Mouse (Mus musculus): ENCODE measurements around the gene 1700003F12Rik.
A peak's percentile ranks its signal among the peaks of the same experiment; 100 is the strongest.

Gene 1700003F12Rik

DNA sequence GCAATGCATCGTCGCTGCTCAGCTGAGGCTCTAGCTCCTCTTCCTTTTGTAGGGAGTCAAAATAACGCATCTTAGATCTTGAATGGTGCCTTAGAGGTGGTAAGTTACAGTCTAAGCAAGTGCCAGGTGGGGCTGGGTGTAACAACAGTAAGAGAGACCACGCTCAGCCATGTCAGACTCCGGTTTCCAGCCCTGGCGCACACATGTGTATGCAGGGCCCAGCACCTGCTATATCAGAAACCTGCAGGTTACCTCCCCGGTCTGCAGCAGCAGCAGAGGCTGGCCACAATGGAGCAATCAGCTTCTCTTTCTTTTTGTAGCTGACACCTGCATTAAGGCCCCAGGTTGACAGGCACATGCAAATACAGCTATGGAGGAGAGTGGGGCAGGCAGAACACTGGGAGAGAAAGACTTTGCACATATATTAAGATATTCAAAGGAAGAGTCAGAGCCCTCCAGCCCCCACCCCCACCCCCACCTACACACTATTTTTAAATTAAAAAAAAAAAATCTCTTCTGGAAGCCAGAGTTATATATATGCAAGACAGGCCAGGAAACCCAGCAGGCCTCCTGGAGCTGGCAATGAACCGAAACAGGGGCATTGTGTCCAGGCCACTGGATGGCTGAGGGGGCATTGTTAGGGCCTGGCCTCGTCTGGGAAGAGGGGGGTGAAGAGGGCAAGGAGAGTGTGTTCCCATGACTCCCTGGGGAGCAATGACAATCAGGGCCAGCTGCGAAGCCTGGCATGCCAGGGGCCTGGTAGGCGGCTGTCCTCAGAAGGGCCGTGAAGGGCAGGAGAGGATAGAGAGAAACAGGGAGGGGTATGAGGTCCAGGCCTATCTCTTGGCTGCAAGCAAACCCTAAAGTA is 30.2 kb downstream of the 1700003F12Rik start:
- no peak for DNase-seq (ENCODE audit: low read depth)

DNA sequence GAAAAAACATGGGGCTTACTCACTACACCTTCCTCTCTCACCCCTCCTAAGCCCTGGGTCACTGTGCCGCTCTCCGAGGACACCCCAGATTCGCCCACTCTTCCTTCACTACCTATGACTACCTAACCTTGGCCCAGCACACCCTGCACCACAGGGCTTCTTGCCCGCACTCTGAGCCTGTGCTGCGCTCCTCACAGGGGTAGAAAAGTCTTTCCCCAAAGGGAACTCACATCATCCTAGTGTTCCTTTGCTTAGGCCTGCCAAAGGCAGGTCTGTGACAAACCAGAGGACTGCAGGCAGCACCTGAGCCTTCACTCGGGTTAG is 30.8 kb downstream of the 1700003F12Rik start:
- DNase-seq (ENCODE audit: low read depth): no peak

DNA sequence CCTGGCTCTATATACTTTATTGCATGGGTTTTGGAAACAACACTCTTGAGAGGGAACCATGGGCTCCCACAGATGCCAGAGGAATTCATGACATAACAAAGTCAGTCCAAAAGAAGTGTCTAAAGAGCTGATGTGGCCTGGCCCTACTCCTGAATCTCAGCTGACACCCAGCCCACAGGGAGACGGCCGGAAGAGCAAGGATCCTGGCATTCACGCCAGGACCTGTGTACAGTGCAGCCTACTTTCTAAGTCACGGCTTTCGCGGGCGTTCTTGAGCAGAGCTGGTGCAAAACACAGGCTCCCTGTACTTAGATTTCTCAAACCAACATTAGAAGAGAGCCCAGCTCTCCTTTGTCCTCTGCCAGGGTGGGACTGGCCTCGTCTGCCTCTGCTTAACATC is 33.7 kb downstream of the 1700003F12Rik start:
- no peak for DNase-seq (ENCODE audit: low read depth)

DNA sequence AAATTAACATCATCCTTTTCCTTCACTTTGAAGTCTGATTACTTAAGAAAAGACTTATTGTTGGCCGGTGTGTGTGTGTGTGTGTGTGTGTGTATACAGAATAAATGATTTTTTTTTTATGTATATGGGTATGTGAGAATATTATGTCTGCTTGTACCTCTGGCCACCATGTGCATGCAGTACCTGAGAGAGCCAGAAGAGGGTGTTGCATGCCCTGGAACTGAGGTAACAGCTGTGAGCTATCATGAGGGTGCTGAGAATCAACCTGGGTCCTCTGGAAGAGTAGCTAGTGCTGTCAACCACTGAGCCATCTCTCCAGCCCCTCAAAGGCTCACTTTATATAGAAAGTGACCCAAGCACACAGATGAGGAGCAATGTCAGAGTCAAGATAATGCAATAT is 34.5 kb downstream of the 1700003F12Rik start:
- no peak for DNase-seq (ENCODE audit: low read depth)

DNA sequence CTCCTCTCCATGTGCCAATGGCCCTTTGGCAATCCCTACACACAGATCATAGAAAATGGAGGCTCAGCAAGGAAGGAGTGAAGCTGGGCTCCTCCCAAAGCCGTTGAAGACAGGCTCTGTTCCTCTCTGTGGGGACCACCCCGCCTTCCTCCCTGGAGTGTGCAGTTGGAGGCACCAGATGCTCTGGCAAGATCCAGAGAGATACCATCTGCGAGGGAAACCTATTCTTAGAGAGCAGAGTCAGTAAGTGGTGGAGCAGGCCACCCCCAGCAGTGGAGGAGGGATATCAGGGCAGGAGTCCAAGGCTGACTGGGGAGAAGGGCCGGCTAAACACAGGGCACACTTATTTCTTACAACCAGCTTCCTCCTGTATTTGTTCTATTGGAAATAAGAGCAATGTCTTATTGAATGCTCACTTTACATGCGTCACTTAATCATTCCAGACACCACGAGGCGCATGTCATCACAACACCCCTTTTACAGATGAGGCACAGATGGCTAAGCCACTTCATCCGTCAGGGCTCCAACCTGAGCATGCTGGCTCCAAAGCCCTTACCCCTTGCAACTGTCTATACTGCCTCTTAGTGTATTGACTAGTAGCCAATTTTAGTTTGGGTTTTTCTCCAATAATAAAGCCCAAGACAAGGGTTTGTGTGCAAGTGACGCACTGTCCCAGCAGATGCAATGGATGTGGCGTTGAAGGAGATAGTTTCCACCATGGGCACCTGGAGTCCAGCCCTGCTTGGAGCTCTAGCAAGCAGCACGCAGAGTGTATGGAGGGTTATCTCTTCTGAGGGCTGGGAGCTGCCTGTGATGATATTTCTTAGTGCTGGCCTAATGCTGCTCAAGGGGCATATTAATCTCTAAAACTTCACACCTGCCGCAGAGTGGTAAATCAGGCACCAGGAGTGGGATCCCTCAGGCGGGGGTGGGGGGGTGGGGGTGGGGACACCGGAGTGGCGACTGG is 37.3 kb downstream of the 1700003F12Rik start:
- no peak for DNase-seq (ENCODE audit: low read depth)

DNA sequence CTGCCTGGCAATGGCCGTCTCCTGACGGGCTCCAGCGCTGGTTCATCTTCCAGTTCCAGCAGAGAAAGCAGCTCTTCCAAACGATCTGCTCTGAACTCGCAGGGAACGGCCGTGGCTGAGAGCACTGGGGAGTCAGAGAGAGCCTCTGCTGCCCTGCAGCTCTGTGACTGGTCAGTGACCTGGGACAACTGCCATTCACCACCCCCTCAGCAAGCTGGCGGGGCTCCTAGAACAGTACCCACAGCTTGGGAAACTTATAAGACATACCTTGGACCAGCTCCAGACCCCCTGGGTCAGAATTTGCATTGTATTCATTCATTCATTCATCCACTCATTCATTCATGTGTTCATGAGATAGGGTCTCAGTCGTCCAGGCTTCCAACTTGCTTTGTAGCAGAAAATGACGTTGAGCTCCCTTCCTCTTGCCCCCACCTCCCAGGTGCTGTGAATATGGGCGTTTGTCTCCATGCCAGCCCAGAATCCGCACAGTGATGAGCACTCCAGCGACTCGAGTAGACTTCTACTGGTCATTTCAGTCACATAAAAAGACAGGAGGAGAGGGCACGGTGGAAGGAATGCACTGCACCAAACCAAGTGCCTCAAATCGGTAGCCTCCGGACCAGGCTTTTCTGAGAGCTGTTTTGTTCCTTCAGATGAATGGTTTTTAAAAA is 38.2 kb downstream of the 1700003F12Rik start:
- DNase-seq (ENCODE audit: low read depth): no peak

DNA sequence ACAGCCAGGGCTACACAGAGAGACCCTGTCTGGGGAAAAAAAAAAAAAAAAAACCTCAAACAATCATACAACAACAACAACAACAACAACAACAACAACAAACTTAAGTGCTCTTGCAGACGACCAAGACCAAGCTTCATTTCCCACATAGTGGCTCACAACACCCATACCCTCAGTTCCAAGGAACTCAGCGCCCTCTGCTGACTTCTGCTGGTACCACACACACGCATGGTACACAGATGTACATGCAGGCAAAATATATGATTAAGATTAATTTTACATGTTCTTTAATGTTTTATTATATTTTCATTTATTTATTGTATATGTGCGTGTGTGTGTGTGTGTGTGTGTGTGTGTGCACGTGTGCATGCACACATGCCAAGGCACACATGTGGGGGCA is 39.5 kb downstream of the 1700003F12Rik start:
- DNase-seq (ENCODE audit: low read depth): peak; percentile 59

DNA sequence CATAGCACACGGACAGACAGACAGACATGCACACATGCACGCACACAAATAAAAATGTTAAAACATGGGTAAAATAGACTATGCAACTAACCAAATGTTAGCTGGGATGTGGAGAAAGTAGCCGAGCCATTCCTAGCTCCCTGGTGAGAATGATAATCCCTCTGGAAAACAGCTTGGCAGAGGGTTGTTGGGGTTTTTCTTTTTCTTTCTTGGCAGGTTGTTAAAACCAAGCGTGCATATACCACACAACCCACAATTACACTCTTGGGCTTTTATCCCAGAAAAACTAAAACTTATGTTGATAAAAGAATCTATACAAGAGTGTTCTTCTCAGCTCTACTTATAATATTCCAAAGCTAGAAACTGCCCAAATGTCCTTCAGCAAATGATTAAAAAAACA is 42.2 kb downstream of the 1700003F12Rik start:
- no peak for DNase-seq (ENCODE audit: low read depth)

DNA sequence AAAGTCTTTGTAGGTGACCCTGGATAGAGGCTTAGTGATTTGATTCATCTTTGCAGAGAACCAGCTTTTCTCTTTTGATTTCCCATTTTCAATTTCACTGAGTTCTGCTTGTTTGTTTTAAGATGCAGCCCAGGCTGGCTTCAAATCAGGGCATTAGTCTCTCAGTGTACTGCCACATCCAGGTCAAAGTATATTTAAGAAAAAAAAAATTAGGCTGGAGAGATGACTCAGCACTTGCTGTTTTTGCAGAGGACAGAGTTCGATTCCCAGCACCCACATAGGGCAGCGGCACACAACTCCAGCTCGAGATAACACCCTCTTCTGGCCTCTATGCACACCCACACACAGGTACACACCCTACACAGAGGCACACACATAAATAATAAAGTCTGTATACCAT is 44.4 kb downstream of the 1700003F12Rik start:
- no peak for DNase-seq (ENCODE audit: low read depth)

DNA sequence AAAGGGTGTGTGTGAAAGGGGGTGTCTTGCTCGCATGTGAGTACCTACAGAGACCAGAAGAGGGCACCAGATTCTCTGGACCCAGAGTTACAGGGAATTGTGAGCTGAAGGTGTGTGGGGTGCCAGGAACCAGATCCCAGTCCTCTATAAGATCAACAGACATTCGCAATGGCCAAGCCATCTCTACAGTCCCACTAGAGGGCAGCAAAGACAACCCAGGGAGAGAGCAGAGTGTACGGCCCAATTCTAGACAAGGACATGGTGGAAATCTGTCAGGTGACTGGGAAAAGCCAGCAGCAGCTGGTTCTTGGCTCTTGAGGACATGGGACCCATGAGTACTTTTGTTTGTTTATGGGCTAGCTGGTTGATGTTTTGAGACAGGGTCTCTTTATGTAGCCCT is 46.1 kb downstream of the 1700003F12Rik start:
- DNase-seq (ENCODE audit: low read depth): no peak

DNA sequence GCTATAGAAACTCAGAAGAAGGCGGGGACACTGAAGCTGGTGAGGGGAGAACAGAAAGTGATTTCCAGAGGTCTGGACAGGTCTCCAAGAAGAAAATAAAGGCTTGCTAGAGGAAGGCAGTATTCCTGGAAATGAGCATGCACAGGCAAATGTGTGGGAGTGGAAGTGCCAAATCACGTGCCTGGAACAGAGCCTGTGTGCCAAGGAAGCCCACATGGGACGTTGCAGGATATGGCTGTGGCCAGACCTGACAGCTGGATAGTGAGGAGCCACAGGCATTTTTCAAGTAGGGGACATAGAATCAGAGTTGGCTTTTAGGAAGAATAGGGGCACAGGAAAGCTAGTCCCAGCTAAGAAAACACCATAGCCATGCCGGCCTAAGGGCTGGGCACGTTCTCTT is 48.9 kb downstream of the 1700003F12Rik start:
- no peak for DNase-seq (ENCODE audit: low read depth)

DNA sequence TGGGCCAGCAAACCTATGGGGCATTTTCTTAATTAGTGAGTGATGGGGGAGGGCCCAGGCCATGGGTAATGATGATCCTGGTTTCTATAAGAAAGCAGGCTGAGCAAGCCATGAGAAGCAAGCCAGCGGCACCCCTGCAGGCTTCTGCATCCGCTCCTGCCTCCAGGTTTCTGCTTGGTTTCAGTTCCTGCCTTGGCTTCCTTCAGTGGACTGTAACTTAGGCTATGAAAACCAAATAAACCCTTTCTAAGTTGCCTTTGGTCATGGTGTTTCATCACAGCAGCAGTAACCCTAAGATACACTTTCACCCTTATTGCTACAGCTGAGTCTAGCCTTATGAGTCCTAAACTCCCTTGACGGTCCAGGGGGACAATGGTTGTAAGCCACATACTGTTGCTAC is 50.5 kb downstream of the 1700003F12Rik start:
- no peak for DNase-seq (ENCODE audit: low read depth)
